In the genomic region with DNA sequence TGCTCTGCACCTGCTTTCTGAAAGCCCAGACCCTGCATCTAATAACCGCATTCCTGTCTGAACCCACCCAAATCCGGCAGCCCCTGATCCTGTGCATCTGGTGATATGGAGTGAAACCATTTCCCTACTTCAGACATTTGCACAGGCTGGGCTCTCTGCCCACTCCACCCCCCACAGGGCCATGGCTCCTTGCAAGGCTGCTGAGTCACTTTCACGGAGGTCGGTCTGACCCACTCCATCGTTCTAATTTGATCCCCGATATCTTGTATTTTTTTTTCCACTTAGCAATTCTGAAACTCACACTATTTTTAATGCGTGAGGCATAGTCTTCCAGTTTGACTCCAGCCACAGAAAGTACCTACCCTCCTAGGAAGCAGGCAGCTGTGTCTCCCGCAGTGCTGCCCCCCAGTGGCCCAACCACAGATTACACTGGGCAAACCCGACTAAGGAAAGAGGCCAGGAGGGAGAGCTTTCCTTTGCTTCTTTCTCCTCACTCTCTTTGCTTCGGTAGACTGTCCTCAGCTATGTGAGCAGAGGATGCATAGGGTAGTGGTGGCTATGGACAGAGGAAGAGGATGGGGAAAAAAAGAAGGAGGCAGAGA, we compare ENCODE assay signal across 1 mouse cellular context.
A peak's percentile ranks its signal among the peaks of the same experiment; 100 is the strongest.
TF ChIP-seq lines count a peak whose summit lies in the region.

No protein-coding gene starts in this region.

TF ChIP-seq in MEL, 35 proteins besides CTCF, POLR2A, EP300 and RAD21 (continued from another document):
- TF ChIP-seq USF1 (IDR thresholded peaks at IDR 0.05; ENCODE audit: low read depth, low read length) (no peak), UBTF (IDR thresholded peaks at IDR 0.05; ENCODE audit: borderline replicate concordance, insufficient read depth, low read depth, low read length) (no peak), TBP (IDR thresholded peaks at IDR 0.05; ENCODE audit: low read depth, low read length) (no peak), NELFE (IDR thresholded peaks at IDR 0.05; ENCODE audit: low read depth, low read length) (no peak), MEF2A (IDR thresholded peaks at IDR 0.05; ENCODE audit: extremely low read depth, insufficient replicate concordance, low read depth, low read length, poor library complexity, severe bottlenecking) (no peak), MAFK (IDR thresholded peaks at IDR 0.05; ENCODE audit: borderline replicate concordance, low read depth, low read length) (no peak), RCOR1 (IDR thresholded peaks at IDR 0.05; ENCODE audit: low read depth, low read length) (no peak), MYB (IDR thresholded peaks at IDR 0.05; ENCODE audit: low read depth, low read length) (no peak), KAT2A (conservative IDR thresholded peaks at IDR 0.05; ENCODE audit: low read depth, low read length) (no peak), TAL1 (IDR thresholded peaks at IDR 0.05; ENCODE audit: low read length) (no peak), CHD1 (IDR thresholded peaks at IDR 0.05; ENCODE audit: low read depth, low read length) (no peak), ELF1 (IDR thresholded peaks at IDR 0.05; ENCODE audit: low read depth, low read length) (no peak), GABPA (IDR thresholded peaks at IDR 0.05; ENCODE audit: low read depth, low read length) (peak; percentile 52; the same call in 1 of the 2 replicates), SIN3A (IDR thresholded peaks at IDR 0.05; ENCODE audit: low read length) (no peak), SMC3 (IDR thresholded peaks at IDR 0.05; ENCODE audit: low read depth, low read length) (peak; percentile 82), MAX (IDR thresholded peaks at IDR 0.05; ENCODE audit: low read length) (no peak), POLR2AphosphoS2 (IDR thresholded peaks at IDR 0.05; ENCODE audit: low read length) (no peak), TCF12 (IDR thresholded peaks at IDR 0.05; ENCODE audit: low read depth, low read length) (no peak), JUND (IDR thresholded peaks at IDR 0.05; ENCODE audit: low read depth, low read length) (no peak)
